Mouse (Mus musculus) adrenal gland (tissue): Measurements from ENCODE around the gene Fbxo4.

ENCODE experiments used
- intact Hi-C: fragments of 180-260 bp; cut with DNase I; formaldehyde crosslinking; loops from one replicate; pipeline ENCODE4 v1.15.1; 2025

Gene Fbxo4

GRCm38 (mm10) chr15:3984876-3985275 is 5.5 kb upstream of the Fbxo4 start:
- intact Hi-C loops = no loop called here

GRCm38 (mm10) chr15:3982732-3983131 is 3.4 kb upstream of the Fbxo4 start:
- intact Hi-C loops = no loop called here

GRCm38 (mm10) chr15:3979871-3980270 is 498 bp upstream of the Fbxo4 start:
- intact Hi-C loops = loop anchor here (1.0 kb wide), 1 partner anchor 15 kb away; the partner anchor contains the start of gene AW549877

GRCm38 (mm10) chr15:3978279-3978678 is 1.1 kb downstream of the Fbxo4 start:
- intact Hi-C loops = no loop called here

GRCm38 (mm10) chr15:3973300-3973699 is 6.1 kb downstream of the Fbxo4 start:
- intact Hi-C loops = no loop called here

- intact Hi-C loops = no loop called here
These were observed 9.2 kb downstream of the Fbxo4 start for GRCm38 (mm10) chr15:3970193-3970592.

GRCm38 (mm10) chr15:3969743-3970142 is 9.6 kb downstream of the Fbxo4 start:
- intact Hi-C loops = loop anchor here (10.0 kb wide), 1 partner anchor 1145 kb away; the partner anchor contains the start of gene Rpl37

GRCm38 (mm10) chr15:3962251-3962650 is 17.1 kb downstream of the Fbxo4 start:
- intact Hi-C loops = loop anchor here (10.0 kb wide), 1 partner anchor 1153 kb away; the partner anchor contains the start of gene Rpl37

GRCm38 (mm10) chr15:3960094-3960493 is 19.3 kb downstream of the Fbxo4 start:
- intact Hi-C loops = loop anchor here (10.0 kb wide), 1 partner anchor 1155 kb away; the partner anchor contains the start of gene Rpl37

- intact Hi-C loops = loop anchor here (2.0 to 5.0 kb wide), 3 partner anchors 34 to 85 kb away; partner anchors contain the start of gene Oxct1
These were observed 21.4 kb downstream of the Fbxo4 start for GRCm38 (mm10) chr15:3957982-3958381.

- intact Hi-C loops = loop anchor here (5.0 kb wide), 2 partner anchors 37 to 72 kb away; partner anchors contain the start of gene Oxct1
These were observed 24.4 kb downstream of the Fbxo4 start for GRCm38 (mm10) chr15:3954971-3955370.

- intact Hi-C loops = no loop called here
These were observed 41.2 kb downstream of the Fbxo4 start for GRCm38 (mm10) chr15:3938132-3938531.

- intact Hi-C loops = no loop called here
These were observed 43.3 kb downstream of the Fbxo4 start for GRCm38 (mm10) chr15:3936056-3936455.

GRCm38 (mm10) chr15:3933466-3933865 is 45.9 kb downstream of the Fbxo4 start:
- intact Hi-C loops = no loop called here

DNA sequence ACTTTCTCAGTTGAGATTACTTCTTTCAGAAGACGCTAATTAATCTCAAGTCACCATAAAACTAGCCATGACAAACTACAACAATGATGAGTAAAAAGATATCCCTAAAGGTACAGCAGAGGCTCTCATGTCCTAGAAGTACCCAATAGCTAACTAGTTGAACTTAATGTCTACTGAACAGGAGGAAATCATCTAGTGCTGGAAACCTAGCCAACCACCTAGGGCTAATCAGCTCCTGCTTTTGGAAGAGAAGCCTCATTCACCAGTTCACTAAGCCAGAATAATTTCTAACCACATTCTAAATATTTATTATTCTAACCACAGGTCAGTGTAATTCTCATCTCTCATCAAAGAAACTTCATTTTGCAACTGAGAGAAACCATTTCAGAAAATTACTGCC is 47.4 kb downstream of the Fbxo4 start:
- intact Hi-C loops = no loop called here
